In the genomic region with DNA sequence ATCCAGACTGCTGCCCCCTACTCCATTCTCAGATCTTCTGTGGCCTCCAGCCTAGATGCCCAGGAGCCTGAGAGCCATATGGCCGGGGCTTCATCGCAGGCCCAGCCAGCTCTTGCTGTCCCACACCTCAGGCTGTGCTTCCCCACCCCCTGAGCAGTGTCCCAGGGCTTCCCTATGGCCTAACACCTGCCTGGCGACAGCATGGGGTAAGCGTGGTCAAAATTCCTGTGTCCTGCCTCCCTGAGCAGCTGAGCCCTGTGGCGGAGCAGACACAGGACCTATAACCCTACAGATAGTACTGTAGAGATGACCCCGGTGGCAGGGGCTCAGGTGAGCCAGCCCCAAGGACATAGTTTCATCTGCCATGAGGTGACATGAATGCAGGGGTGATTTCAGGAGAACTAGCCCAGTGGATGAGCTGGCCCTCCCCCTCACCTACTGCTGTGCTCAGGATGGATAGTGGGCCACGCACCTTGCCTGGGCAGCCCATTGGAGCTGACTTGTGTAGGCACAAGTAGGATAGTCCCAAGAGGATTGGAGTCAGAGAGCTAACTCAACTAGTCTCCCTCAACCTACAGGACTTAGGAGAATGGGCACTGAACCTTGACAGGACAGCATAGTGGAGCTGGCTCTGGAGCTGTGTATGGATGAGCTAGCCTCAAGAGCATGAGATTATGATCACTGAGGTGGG, we compare ENCODE assay signal across 18 mouse cellular contexts.
DNase-seq lines count a peak whose midpoint lies in the region; ATAC-seq lines count a peak whose summit lies in the region.
"Had no signal": no experiment of that assay in that cellular context is flagged by ENCODE, and none has a peak within 500 bp of the region (broad histone marks: within the 10 kb centered on the region; RNA-seq: fewer than 3 reads in every experiment).

No protein-coding gene starts in this region.

- H3K27me3 ChIP-seq in embryonic facial prominence, embryonic 15.5 days: no peaks in the 10 kb centered on the region
- no peaks in the 10 kb centered on the region for H3K27me3 ChIP-seq in embryonic facial prominence, embryonic 10.5 days (replicated peaks; ENCODE audit: low read depth, poor library complexity, severe bottlenecking)
- H3K27me3 ChIP-seq in limb, embryonic 13.5 days: no peaks in the 10 kb centered on the region
- no peaks in the 10 kb centered on the region for H3K27me3 ChIP-seq in limb, embryonic 10.5 days (ENCODE audit: low read depth, poor library complexity, severe bottlenecking)
- H3K27me3 ChIP-seq in midbrain, embryonic 13.5 days: no peaks in the 10 kb centered on the region
- H3K27me3 ChIP-seq in midbrain, embryonic 10.5 days (ENCODE audit: low read depth, poor library complexity, severe bottlenecking): no peaks in the 10 kb centered on the region
- H3K27me3 ChIP-seq: forebrain, embryonic 15.5 days; Patski had no signal

- no peaks in the 10 kb centered on the region for H3K4me1 ChIP-seq in embryonic facial prominence, embryonic 15.5 days
- H3K4me1 ChIP-seq in embryonic facial prominence, embryonic 10.5 days: no peaks in the 10 kb centered on the region
- H3K4me1 ChIP-seq in limb, embryonic 13.5 days: no peaks in the 10 kb centered on the region
- no peaks in the 10 kb centered on the region for H3K4me1 ChIP-seq in limb, embryonic 10.5 days
- no peaks in the 10 kb centered on the region for H3K4me1 ChIP-seq in midbrain, embryonic 13.5 days (replicated peaks)
- H3K4me1 ChIP-seq in midbrain, embryonic 10.5 days: no peaks in the 10 kb centered on the region
- H3K4me1 ChIP-seq: forebrain, embryonic 15.5 days; heart, embryonic 10.5 days had no signal

- no peaks in the 10 kb centered on the region for H3K36me3 ChIP-seq in embryonic facial prominence, embryonic 15.5 days
- H3K36me3 ChIP-seq in embryonic facial prominence, embryonic 10.5 days (replicated peaks): no peaks in the 10 kb centered on the region
- no peaks in the 10 kb centered on the region for H3K36me3 ChIP-seq in limb, embryonic 13.5 days
- H3K36me3 ChIP-seq in limb, embryonic 10.5 days: no peaks in the 10 kb centered on the region
- H3K36me3 ChIP-seq in midbrain, embryonic 13.5 days: no peaks in the 10 kb centered on the region
- no peaks in the 10 kb centered on the region for H3K36me3 ChIP-seq in midbrain, embryonic 10.5 days
- H3K36me3 ChIP-seq: forebrain, embryonic 15.5 days; heart, embryonic 10.5 days had no signal

- 0 out of 2 replicates have a peak, but pooled peaks have one; percentile 29 for ATAC-seq in embryonic facial prominence, embryonic 15.5 days (ENCODE audit: insufficient number of reproducible peaks, low FRiP score, low TSS enrichment, low read depth)
- peak; percentile 57; the same call in 1 of the 2 replicates for ATAC-seq in limb, embryonic 13.5 days (ENCODE audit: low FRiP score, low read depth)
- peak; percentile 53; the same call in 1 of the 2 replicates for ATAC-seq in midbrain, embryonic 13.5 days
- ATAC-seq: activated CD4-positive, CD25-positive, alpha-beta regulatory T cell, adult 4 months; forebrain, embryonic 15.5 days; hindbrain, postnatal 0 days; Patski had no signal

- no peak overlapping the region for H3K4me2 ChIP-seq in embryonic facial prominence, embryonic 15.5 days (replicated peaks)
- H3K4me2 ChIP-seq in limb, embryonic 13.5 days (replicated peaks): no peak overlapping the region
- H3K4me2 ChIP-seq in midbrain, embryonic 13.5 days (replicated peaks): no peak overlapping the region
- H3K4me2 ChIP-seq: forebrain, embryonic 15.5 days had no signal

- H3K9me3 ChIP-seq in embryonic facial prominence, embryonic 15.5 days (replicated peaks): no peaks in the 10 kb centered on the region
- H3K9me3 ChIP-seq in embryonic facial prominence, embryonic 10.5 days: no peaks in the 10 kb centered on the region
- H3K9me3 ChIP-seq in limb, embryonic 13.5 days: no peaks in the 10 kb centered on the region
- H3K9me3 ChIP-seq in limb, embryonic 10.5 days (replicated peaks): no peaks in the 10 kb centered on the region
- H3K9me3 ChIP-seq in midbrain, embryonic 13.5 days: no peaks in the 10 kb centered on the region
- no peaks in the 10 kb centered on the region for H3K9me3 ChIP-seq in midbrain, embryonic 10.5 days (replicated peaks)
- H3K9me3 ChIP-seq: forebrain, embryonic 15.5 days had no signal

- WGBS in embryonic facial prominence, embryonic 15.5 days: 85% methylated on average over 7 of the region's 7 CpGs
- WGBS in embryonic facial prominence, embryonic 10.5 days: 90% methylated on average over 7 of the region's 7 CpGs
- WGBS in limb, embryonic 13.5 days: 84% methylated on average over 7 of the region's 7 CpGs
- 90% methylated on average over 7 of the region's 7 CpGs for WGBS in limb, embryonic 10.5 days
- 91% methylated on average over 7 of the region's 7 CpGs for WGBS in midbrain, embryonic 13.5 days
- WGBS in midbrain, embryonic 10.5 days: 86% methylated on average over 7 of the region's 7 CpGs

- no peak overlapping the region for H3K9ac ChIP-seq in embryonic facial prominence, embryonic 15.5 days
- no peak overlapping the region for H3K9ac ChIP-seq in limb, embryonic 13.5 days
- H3K9ac ChIP-seq in midbrain, embryonic 13.5 days (replicated peaks): no peak overlapping the region
- H3K9ac ChIP-seq: forebrain, embryonic 15.5 days had no signal

- DNase-seq in embryonic facial prominence, embryonic 10.5 days (ENCODE audit: low spot score): no peak
- no peak for DNase-seq in limb, embryonic 10.5 days (ENCODE audit: low spot score)
- no peak for DNase-seq in midbrain, embryonic 10.5 days (ENCODE audit: low spot score)
- no peak for DNase-seq in MN1 (ENCODE audit: low spot score)
- DNase-seq: adrenal gland, postnatal 14 days; cerebellum, adult 18-20 months; cerebellum, postnatal 10 days; gastrocnemius, postnatal 36 days; heart, adult 18-20 months; heart, postnatal 10 days had no signal

- no peak overlapping the region for H3K27ac ChIP-seq in embryonic facial prominence, embryonic 15.5 days (replicated peaks)
- H3K27ac ChIP-seq in embryonic facial prominence, embryonic 10.5 days (replicated peaks): no peak overlapping the region
- H3K27ac ChIP-seq in limb, embryonic 13.5 days: no peak overlapping the region
- no peak overlapping the region for H3K27ac ChIP-seq in limb, embryonic 10.5 days
- H3K27ac ChIP-seq in midbrain, embryonic 13.5 days: no peak overlapping the region
- no peak overlapping the region for H3K27ac ChIP-seq in midbrain, embryonic 10.5 days (replicated peaks)
- H3K27ac ChIP-seq: forebrain, embryonic 15.5 days; heart, embryonic 10.5 days; hindbrain, postnatal 0 days had no signal

- H3K4me3 ChIP-seq in embryonic facial prominence, embryonic 15.5 days (replicated peaks): no peak overlapping the region
- no peak overlapping the region for H3K4me3 ChIP-seq in embryonic facial prominence, embryonic 10.5 days
- no peak overlapping the region for H3K4me3 ChIP-seq in limb, embryonic 13.5 days
- H3K4me3 ChIP-seq in limb, embryonic 10.5 days: no peak overlapping the region
- no peak overlapping the region for H3K4me3 ChIP-seq in midbrain, embryonic 13.5 days (replicated peaks)
- no peak overlapping the region for H3K4me3 ChIP-seq in midbrain, embryonic 10.5 days
- H3K4me3 ChIP-seq: forebrain, embryonic 15.5 days; heart, embryonic 10.5 days had no signal
